22 mouse cellular contexts compared by ENCODE assay signal in genomic region chr4:133346577-133346976, GRCm38 (mm10).
"Had no signal": no experiment of that assay in that cellular context is flagged by ENCODE, and none has a peak within 500 bp of the region (broad histone marks: within the 10 kb centered on the region; RNA-seq: fewer than 3 reads in every experiment).

No protein-coding gene starts in this region.

- H3K27ac ChIP-seq: kidney, postnatal 0 days; layer of hippocampus, adult 2 months; left cerebral cortex, adult 2 months; liver, embryonic 14.5 days; macrophage; midbrain, embryonic 12.5 days; midbrain, embryonic 15.5 days; neural tube, embryonic 12.5 days; neural tube, embryonic 15.5 days; stomach, embryonic 15.5 days had no signal

- DNase-seq: kidney, adult 2 months; kidney, postnatal 25 days; layer of hippocampus, adult 9-11 months; layer of hippocampus, postnatal 36 days; liver, postnatal 0 days; lung, embryonic 14.5 days; right cerebral cortex, adult 18-20 months; right cerebral cortex, postnatal 25 days; spleen, adult 18-20 months; thymus, postnatal 25 days had no signal

- H3K4me1 ChIP-seq: midbrain, embryonic 12.5 days; midbrain, embryonic 15.5 days; neural tube, embryonic 12.5 days; neural tube, embryonic 15.5 days; stomach, embryonic 15.5 days had no signal

- H3K4me3 ChIP-seq: layer of hippocampus, adult 2 months; left cerebral cortex, adult 2 months; midbrain, embryonic 12.5 days; midbrain, embryonic 15.5 days; myocyte; neural tube, embryonic 12.5 days; neural tube, embryonic 15.5 days; stomach, embryonic 15.5 days had no signal

- H3K36me3 ChIP-seq: midbrain, embryonic 12.5 days; midbrain, embryonic 15.5 days; neural tube, embryonic 12.5 days; neural tube, embryonic 15.5 days; stomach, embryonic 15.5 days had no signal

- ATAC-seq: liver, postnatal 0 days; lung, postnatal 0 days; midbrain, embryonic 15.5 days had no signal

- H3K9ac ChIP-seq: liver, embryonic 14.5 days; liver, postnatal 0 days; lung, embryonic 14.5 days; midbrain, embryonic 12.5 days; midbrain, embryonic 15.5 days; neural tube, embryonic 12.5 days; neural tube, embryonic 15.5 days; stomach, embryonic 15.5 days had no signal

- H3K27me3 ChIP-seq: midbrain, embryonic 15.5 days; neural tube, embryonic 12.5 days; neural tube, embryonic 15.5 days; stomach, embryonic 15.5 days had no signal
